Mouse (Mus musculus) Patski (cell line): ENCODE data around the gene Rnf169. TPM values are rescaled to one million over a fixed set of nuclear protein-coding genes. Genes with fewer than 3 reads are reported as not detected.
"Not testable (repeated sequence)": the region's sequence is repeated elsewhere in the genome, so short reads cannot be mapped to it uniquely, and the experiment has no call there.

Experiments
- ATAC-seq: fragments of 100-300 bp; one replicate; pipeline ENCODE4 v1.8.0; 2021
- CTCF ChIA-PET: fragments of 350-600 bp; sonication (Branson Sonifier 250); formaldehyde crosslinking; loops from one replicate; lab custom pipeline; 2022; ENCODE audit warnings: inconsistent platforms; lab: Charles Lee
- POLR2A ChIA-PET: fragments of 350-600 bp; sonication (Branson Sonifier 250); formaldehyde crosslinking; loops from one replicate; lab custom pipeline; 2022; ENCODE audit warnings: antibody characterized with exemption, inconsistent platforms; lab: Charles Lee
- DNase-seq: peaks from one replicate; pipeline ENCODE4 v3.0.0-alpha.2; 2011; ENCODE audit warnings: low read depth, low spot score
- H3K27me3 ChIP-seq: fragments of 371-371 bp; one replicate; pipeline ENCODE4 v1.5.1; 2021
- CTCF ChIP-seq: fragments of 100-300 bp; IDR thresholded peaks from one replicate; pipeline ENCODE4 v1.5.1; 2021
- in situ Hi-C: fragments of 300-500 bp; cut with MboI; formaldehyde crosslinking; loops from 3 replicates; pipeline ENCODE4 v1.11.1; 2018; ENCODE audit warnings: low pct_unique_long_range_greater_than_20kb, mixed read lengths
- polyA plus RNA-seq: library from polyadenylated mRNA; unstranded; gene quantifications from one replicate; pipeline ENCODE4 v1.2.3, GENCODE M21; 2021

The Rnf169 gene
- polyA plus RNA-seq, 1 experiment from 2014 or later: 9.3 TPM

DNA sequence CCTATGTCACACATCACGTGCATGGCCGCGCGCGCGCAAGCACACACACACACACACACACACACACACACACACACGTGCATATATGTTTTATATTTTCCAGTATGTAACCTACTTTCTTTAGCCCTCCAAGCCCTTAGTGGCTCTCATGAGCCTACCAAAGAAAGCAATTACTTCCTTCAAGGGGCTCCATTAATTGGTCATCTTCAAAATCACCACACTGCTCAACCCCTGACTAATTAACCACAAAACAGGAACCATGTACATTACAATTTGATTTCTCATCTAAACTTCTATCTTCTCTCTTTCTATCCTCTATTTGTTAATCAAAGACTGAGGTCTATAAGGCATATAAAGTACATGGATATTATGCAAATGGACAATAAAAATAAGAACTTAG lies 24.2 kb downstream of the Rnf169 start:
- ChIA-PET POLR2A (no interaction called here), CTCF (interaction anchor here (1.4 kb wide), 1 partner anchor 19 kb away, joined by 4 read pairs; no protein-coding TSS in a partner anchor)
- ATAC-seq: no peak
- H3K27me3 ChIP-seq: no peaks in the 10 kb centered on the region
- in situ Hi-C loops: no loop called here
- TF ChIP-seq CTCF: no peak
- DNase-seq: no peak

DNA sequence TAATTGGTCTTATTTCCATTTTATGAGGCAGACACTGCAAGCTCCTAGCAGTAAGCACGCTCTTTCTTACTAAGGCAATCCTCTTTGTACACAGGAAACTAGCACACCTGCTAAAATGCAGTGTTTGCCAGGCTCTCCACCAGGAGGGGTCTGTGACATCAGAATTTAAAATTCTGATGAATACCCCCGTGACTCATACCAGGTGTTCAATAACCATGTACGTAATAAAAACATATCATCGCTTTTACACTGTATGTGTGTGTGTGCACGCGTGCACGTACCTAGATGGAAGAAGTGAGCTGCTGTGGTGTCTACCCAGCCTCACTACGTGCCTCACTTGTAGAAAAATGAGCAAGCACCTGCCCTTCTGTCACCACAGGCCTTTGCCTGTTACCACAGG lies 26.0 kb downstream of the Rnf169 start:
- H3K27me3 ChIP-seq: no peaks in the 10 kb centered on the region
- ATAC-seq: no peak
- DNase-seq: no peak
- TF ChIP-seq CTCF: no peak
- ChIA-PET CTCF (interaction anchor here (2.1 kb wide), 1 partner anchor 18 kb away, joined by 5 read pairs; no protein-coding TSS in a partner anchor), POLR2A (no interaction called here)
- in situ Hi-C loops: no loop called here

DNA sequence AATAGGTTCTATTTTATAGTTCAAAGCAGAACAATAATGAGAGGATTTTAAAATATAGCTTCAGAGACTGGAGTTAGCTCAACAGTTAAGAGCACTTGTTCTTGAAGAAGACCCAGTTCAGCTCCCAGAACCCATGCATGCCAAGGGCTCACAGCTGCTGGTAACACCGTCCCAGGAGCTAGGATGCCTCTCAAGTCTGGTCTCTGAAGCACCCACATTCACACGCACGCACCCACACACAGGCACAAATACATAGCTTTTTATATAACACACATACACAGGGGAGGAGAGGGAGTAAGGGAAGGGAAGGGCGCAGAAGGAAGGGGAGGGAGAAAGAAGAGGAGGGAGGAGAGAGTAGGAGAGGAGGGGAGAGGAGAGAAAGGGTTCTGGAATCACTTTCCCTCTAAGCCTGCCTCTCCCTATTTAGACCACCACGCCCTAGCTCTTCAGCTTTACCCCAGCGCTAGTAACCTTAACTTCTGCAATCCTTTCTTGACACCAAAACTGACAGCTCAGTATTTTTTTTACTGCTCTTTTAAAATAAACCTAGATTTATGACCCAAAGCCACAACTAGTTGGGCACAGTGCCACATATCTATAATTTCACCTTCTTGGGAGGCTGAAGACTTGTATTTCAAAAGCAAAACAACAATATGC lies 26.7 kb downstream of the Rnf169 start:
- no peaks in the 10 kb centered on the region for H3K27me3 ChIP-seq
- ATAC-seq (no peak), DNase-seq (no peak)
- ChIA-PET CTCF (interaction anchor here (1.0 to 2.1 kb wide), 2 partner anchors 18 to 33 kb away, joined by 3 to 5 read pairs; no protein-coding TSS in a partner anchor), POLR2A (no interaction called here)
- in situ Hi-C loops: no loop called here
- TF ChIP-seq CTCF: no peak

- no peak for TF ChIP-seq CTCF
- in situ Hi-C loops: no loop called here
- H3K27me3 ChIP-seq: no peaks in the 10 kb centered on the region
- ATAC-seq (no peak), DNase-seq (peak; percentile 47)
- POLR2A ChIA-PET: no interaction called here
- CTCF ChIA-PET: interaction anchor here (0.8 to 1.3 kb wide), 5 partner anchors 15 to 41 kb away, joined by 3 to 7 read pairs (median 3); no protein-coding TSS in a partner anchor
Measured at GRCm38 (mm10) chr7:99947329-99947728, 32.9 kb downstream of the Rnf169 start.

DNA sequence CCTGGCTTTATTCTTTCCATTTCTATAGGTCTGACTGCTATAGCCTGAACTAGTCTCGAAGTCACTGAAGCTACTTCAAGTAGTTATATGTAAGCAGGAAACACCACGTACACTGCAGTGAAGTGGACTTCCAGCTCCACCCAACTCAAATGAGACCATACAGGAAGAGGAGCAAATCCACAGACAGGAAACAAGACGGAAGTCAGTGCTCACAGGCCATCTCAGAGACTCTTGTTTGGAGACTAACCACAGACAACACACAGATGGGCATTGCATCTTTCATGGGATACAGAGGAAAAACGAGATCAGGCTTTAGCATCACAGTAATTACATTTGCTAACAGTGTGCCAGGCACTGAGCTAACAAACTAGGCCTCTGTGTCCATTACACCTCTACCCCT lies 33.9 kb downstream of the Rnf169 start:
- CTCF ChIA-PET: interaction anchor here (1.0 to 1.3 kb wide), 2 partner anchors 16 to 18 kb away, joined by 3 to 7 read pairs; no protein-coding TSS in a partner anchor
- DNase-seq (no peak), ATAC-seq (no peak)
- POLR2A ChIA-PET: no interaction called here
- TF ChIP-seq CTCF: no peak
- H3K27me3 ChIP-seq: no peaks in the 10 kb centered on the region
- in situ Hi-C loops: no loop called here

- H3K27me3 ChIP-seq: no peaks in the 10 kb centered on the region
- no peak for TF ChIP-seq CTCF
- in situ Hi-C loops: no loop called here
- DNase-seq (no peak), ATAC-seq (no peak)
- ChIA-PET CTCF (no interaction called here), POLR2A (no interaction called here)
Measured at GRCm38 (mm10) chr7:99945939-99946338, 34.3 kb downstream of the Rnf169 start.

DNA sequence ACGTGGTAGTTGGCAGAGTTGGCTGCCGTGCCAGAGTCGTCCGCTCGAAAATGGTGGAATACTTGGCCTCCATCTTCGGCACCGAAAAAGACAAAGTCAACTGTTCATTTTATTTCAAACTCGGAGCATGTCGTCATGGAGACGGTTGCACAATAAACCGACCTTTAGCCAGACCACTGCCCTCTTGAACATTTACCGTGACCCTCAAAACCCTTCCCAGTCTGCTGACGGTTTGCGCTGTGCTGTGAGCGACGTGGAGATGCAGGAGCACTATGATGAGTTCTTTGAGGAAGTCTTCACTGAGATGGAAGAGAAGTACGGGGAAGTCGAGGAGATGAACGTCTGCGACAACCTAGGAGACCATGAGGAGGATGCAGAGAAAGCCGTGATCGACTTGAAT lies 35.2 kb downstream of the Rnf169 start:
- H3K27me3 ChIP-seq, DNase-seq, POLR2A ChIA-PET, ATAC-seq, in situ Hi-C loops, CTCF ChIA-PET: not testable (repeated sequence)

DNA sequence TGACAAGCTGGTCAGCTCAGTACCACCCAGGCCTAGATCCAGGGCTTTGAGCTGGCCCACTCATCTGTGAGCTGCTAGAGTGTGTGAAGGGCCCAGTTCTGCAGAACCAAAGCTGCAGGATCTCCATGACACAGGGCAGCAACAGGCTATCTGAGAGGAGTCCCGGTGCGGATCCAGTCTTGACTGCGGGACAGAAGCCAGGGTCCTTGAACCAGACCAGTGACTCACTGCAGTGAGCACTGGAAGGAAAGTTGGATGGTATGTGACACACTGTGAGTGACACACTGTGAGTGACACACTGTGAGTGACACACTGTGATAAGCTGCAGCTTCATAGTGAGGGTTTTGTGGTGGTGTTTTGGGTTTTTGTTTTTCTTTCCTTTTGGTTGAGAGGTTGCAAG lies 35.7 kb downstream of the Rnf169 start:
- no peak for DNase-seq
- in situ Hi-C loops: loop anchor here (5.0 kb wide), 1 partner anchor 33 kb away; no protein-coding TSS in a partner anchor

GRCm38 (mm10) chr7:99940669-99941068 lies 39.6 kb downstream of the Rnf169 start:
- in situ Hi-C loops: loop anchor here (5.0 kb wide), 1 partner anchor 37 kb away; no protein-coding TSS in a partner anchor
- TF ChIP-seq CTCF: no peak
- ChIA-PET CTCF (no interaction called here), POLR2A (no interaction called here)
- DNase-seq: no peak
- H3K27me3 ChIP-seq: no peaks in the 10 kb centered on the region
- no peak for ATAC-seq

More for the DNA sequence above, 35.7 kb downstream of the Rnf169 start:
- ATAC-seq: no peak
- H3K27me3 ChIP-seq: no peaks in the 10 kb centered on the region
- POLR2A ChIA-PET: no interaction called here
- TF ChIP-seq CTCF: no peak
- CTCF ChIA-PET: no interaction called here

- ChIA-PET CTCF (interaction anchor here (1.1 to 1.8 kb wide), 3 partner anchors 17 to 53 kb away, joined by 5 to 8 read pairs (median 6); no protein-coding TSS in a partner anchor), POLR2A (interaction anchor here (0.7 to 1.2 kb wide), 2 partner anchors 45 to 79 kb away, joined by 4 to 6 read pairs; partner anchors contain the start of gene Rnf169)
- in situ Hi-C loops: no loop called here
- no peaks in the 10 kb centered on the region for H3K27me3 ChIP-seq
- ATAC-seq: no peak
- TF ChIP-seq CTCF: peak; percentile 55
- DNase-seq: no peak
Measured at GRCm38 (mm10) chr7:99935758-99936157, 44.5 kb downstream of the Rnf169 start.
